Mouse (Mus musculus) neural tube, embryonic 12.5 days (tissue): ENCODE measurements at regions not wholly inside any gene's neighbourhood (a gene's known extent, or its start where the extent isn't known, plus 50 kb on each side); places are given as distances from the start of the nearest gene placed in this dataset.

Experiments
- ATAC-seq: fragments of 200-750 bp; cut with Nextera tagmentation; 2 replicates; pipeline ENCODE4 v1.8.0; 2017; ENCODE audit warnings: low read depth, mild to moderate bottlenecking, moderate TSS enrichment, moderate library complexity; ENCODE audit not compliant: low FRiP score
- H3K27ac ChIP-seq: fragments of 300-500 bp; sonication (generic); 2 replicates; pipeline ENCODE4 v1.5.1; 2016
- H3K27me3 ChIP-seq: fragments of 300-500 bp; sonication (generic); replicated peaks from 2 replicates; pipeline ENCODE4 v1.6.1; 2016; ENCODE audit warnings: mild to moderate bottlenecking
- H3K36me3 ChIP-seq: fragments of 300-500 bp; sonication (generic); 2 replicates; pipeline ENCODE4 v1.6.1; 2016; ENCODE audit warnings: mild to moderate bottlenecking
- H3K4me1 ChIP-seq: fragments of 300-500 bp; sonication (generic); 2 replicates; pipeline ENCODE4 v1.6.1; 2016
- H3K4me2 ChIP-seq: fragments of 300-500 bp; sonication (generic); replicated peaks from 2 replicates; pipeline ENCODE4 v1.6.1; 2016; ENCODE audit warnings: mild to moderate bottlenecking
- H3K4me3 ChIP-seq: fragments of 300-500 bp; sonication (generic); 2 replicates; pipeline ENCODE4 v1.5.1; 2016
- H3K9ac ChIP-seq: fragments of 300-500 bp; sonication (generic); 2 replicates; pipeline ENCODE4 v1.6.1; 2016; ENCODE audit warnings: mild to moderate bottlenecking
- H3K9me3 ChIP-seq: fragments of 300-500 bp; sonication (generic); 2 replicates; pipeline ENCODE4 v1.6.1; 2016; ENCODE audit warnings: mild to moderate bottlenecking
- WGBS: fragments of 180-500 bp; shearing (Covaris S2); methylation state at CpG from one replicate; pipeline ENCODE4 v1.1.7; 2016; 5-methylcytosine and 5-hydroxymethylcytosine counted together

DNA sequence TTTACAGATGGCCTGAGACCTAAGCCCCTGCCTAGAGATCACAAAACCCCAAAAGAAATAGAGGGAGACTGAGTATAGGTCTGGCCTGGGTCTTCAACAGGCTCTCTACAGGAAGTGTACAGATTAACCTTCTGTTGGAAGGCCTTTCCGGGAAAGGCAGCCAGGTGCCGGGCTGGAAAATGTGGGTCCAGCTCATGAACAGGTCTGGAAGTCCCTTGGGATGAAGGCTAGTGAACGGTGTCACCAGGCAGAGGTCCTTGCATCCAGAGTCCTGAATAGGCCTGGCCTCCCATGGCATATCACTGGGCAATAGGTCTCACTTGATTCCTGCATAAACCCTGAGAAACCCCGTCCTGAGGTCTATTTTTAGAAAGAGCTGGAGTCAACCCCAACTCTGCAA lies 140.1 kb downstream of the Chst1 start:
- 90% methylated on average over 4 of the region's 4 CpGs for WGBS
- no peak overlapping the region for H3K27ac ChIP-seq

DNA sequence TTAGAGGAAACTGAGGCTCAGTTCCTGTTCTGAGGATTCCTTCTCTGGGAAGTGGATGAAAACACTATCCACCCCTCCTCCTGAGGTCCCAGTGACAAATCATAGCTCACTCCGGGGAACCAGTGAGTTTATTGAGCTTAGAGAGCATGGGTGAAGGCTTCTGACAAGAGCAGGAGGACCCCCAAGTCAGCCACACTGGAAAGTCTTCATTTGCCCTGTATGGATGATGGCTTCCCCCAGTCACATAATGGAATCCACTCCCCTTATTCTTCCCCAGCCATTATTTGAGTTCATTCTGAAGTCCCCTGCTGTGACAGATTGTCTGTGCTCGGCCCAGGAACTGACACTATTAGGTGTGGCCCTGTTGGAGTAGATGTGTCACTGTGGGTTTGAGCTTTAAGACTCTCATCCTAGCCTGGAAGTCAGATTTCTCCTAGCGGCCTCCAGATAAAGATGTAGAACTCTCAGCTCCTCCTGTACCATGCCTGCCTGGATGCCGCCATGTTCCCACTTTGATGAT lies 141.3 kb downstream of the Chst1 start:
- H3K27me3 ChIP-seq: no peaks in the 10 kb centered on the region
- H3K9ac ChIP-seq: no peak overlapping the region
- no peak overlapping the region for H3K4me3 ChIP-seq
- WGBS: 66% methylated on average over 4 of the region's 4 CpGs
- H3K4me2 ChIP-seq: no peak overlapping the region
- no peaks in the 10 kb centered on the region for H3K36me3 ChIP-seq
- H3K4me1 ChIP-seq: no peaks in the 10 kb centered on the region
- no peak for ATAC-seq
- H3K9me3 ChIP-seq: no peaks in the 10 kb centered on the region
- H3K27ac ChIP-seq: no peak overlapping the region

More for the DNA sequence above, 140.1 kb downstream of the Chst1 start:
- Histone ChIP-seq H3K4me1 (no peaks in the 10 kb centered on the region), H3K36me3 (no peaks in the 10 kb centered on the region), H3K4me3 (no peak overlapping the region), H3K4me2 (no peak overlapping the region), H3K9ac (no peak overlapping the region), H3K27me3 (no peaks in the 10 kb centered on the region), H3K9me3 (no peaks in the 10 kb centered on the region)
- ATAC-seq: no peak

DNA sequence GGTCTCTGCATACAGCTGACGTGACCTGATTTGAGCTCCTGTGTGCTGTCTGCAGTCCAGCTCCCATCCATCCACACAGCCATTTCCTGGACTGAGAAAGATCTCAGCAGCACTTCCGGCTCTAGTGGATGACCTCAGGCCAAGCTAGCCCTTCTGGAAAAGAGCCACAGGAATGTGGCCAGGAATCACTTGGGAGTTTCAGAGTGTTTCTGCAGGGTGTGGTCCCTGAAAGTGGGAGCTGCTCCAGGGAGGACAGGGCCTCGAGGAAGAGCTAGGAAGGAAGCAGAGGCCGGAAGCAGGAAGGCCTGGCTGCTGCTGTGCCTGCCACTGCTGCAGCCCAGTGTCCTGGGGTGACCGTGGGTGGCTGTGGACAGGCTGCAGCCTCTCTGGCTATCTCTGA lies 142.5 kb downstream of the Chst1 start:
- Histone ChIP-seq H3K9me3 (no peaks in the 10 kb centered on the region), H3K9ac (no peak overlapping the region), H3K36me3 (no peaks in the 10 kb centered on the region), H3K4me3 (no peak overlapping the region), H3K4me2 (no peak overlapping the region), H3K27me3 (no peaks in the 10 kb centered on the region), H3K27ac (no peak overlapping the region), H3K4me1 (no peaks in the 10 kb centered on the region)
- 66% methylated on average over 5 of the region's 5 CpGs for WGBS
- ATAC-seq: no peak

DNA sequence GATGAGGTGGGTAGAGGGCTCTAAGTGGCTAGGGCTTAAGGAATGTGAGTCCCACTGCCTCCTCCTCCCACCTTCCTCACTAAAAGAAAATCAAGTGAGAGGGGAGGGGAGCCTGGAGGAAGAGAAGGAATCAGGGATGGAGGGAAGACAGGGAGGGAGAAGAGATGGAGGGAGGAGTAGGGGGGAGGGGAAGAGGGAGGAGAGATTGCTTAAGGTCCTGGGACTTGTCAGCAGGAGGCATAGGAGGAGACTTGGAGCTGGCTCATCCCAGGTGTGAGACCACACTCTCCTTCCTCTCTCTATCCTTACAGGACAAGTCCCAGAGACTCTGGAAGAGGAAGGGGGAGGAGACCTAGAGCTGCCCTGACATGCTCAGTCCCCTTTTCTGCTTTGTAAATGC lies 143.2 kb downstream of the Chst1 start:
- Histone ChIP-seq H3K4me3 (no peak overlapping the region), H3K9ac (no peak overlapping the region), H3K4me2 (no peak overlapping the region), H3K27ac (no peak overlapping the region), H3K4me1 (no peaks in the 10 kb centered on the region), H3K36me3 (no peaks in the 10 kb centered on the region), H3K9me3 (no peaks in the 10 kb centered on the region), H3K27me3 (no peaks in the 10 kb centered on the region)
- ATAC-seq: no peak

DNA sequence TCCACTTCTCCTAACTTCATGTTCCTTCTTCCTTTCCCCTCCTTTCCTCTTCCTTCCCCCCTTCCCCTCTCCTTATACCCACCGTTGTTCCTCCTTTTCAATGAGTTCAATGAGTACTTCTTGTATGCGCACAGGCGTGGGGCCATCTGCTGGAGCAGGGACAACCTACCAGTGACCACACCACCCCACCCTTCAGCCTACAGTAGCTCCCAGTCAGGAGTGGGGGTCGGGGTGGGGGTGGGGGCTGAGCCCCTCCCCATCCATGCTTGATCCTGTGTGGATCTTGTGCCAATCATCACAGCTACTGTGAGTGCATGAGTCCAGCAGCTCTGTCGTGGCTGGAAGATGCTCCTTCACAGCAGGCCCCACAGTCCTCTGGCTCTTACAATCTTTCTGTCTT lies 143.6 kb downstream of the Chst1 start:
- Histone ChIP-seq H3K4me1 (no peaks in the 10 kb centered on the region), H3K27me3 (no peaks in the 10 kb centered on the region), H3K9ac (no peak overlapping the region), H3K9me3 (no peaks in the 10 kb centered on the region), H3K27ac (no peak overlapping the region), H3K36me3 (no peaks in the 10 kb centered on the region), H3K4me3 (no peak overlapping the region), H3K4me2 (no peak overlapping the region)
- 41% methylated on average over 5 of the region's 5 CpGs for WGBS
- no peak for ATAC-seq

DNA sequence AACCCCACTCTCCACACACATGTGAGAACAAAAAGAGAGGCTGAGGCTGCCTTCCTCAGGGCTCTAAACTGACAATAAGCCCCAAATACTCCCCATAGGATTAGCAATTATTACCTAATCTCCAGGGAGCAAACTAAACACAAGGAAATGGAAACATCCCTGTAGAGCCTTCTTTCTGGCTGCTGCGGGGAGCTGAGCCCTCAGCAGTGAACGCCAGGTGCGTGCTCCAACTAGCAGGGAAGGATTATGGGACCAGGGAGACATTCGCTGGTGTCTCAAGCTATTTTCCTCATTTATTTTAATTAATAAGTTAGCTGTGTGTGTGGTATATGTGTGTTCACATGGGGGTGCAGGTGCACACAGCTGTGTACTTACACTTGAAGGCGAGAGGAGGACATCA lies 144.4 kb downstream of the Chst1 start:
- H3K4me2 ChIP-seq: no peak overlapping the region
- WGBS: 67% methylated on average over 5 of the region's 5 CpGs

DNA sequence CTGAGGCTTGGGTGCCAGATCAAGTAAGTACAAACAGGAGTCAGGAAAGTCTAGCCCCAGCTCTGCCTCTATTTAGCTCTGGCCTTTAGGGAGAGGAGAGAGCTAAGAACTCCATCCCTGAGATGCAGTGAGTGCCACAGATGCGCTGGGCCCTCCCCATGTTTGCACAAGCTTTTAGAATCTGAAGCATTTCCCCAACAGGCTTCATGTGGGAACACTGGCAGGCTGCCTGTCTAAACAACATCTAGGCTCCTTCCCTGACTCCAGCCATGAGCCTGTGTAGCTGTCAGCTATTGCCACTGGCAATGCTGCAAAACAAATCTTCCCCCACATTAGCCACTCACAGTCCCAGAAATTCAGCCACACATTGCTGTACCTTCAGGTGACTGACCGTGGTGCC lies 147.9 kb downstream of the Chst1 start:
- peaks cover 15% of the 10 kb centered on the region for H3K4me1 ChIP-seq
- no peaks in the 10 kb centered on the region for H3K36me3 ChIP-seq
- no peak overlapping the region for H3K4me3 ChIP-seq
- no peak overlapping the region for H3K27ac ChIP-seq
- no peaks in the 10 kb centered on the region for H3K27me3 ChIP-seq
- 82% methylated on average over 2 of the region's 2 CpGs for WGBS
- no peak overlapping the region for H3K9ac ChIP-seq
- no peaks in the 10 kb centered on the region for H3K9me3 ChIP-seq
- ATAC-seq: no peak
- no peak overlapping the region for H3K4me2 ChIP-seq

More for the DNA sequence above, 144.4 kb downstream of the Chst1 start:
- Histone ChIP-seq H3K9ac (no peak overlapping the region), H3K9me3 (no peaks in the 10 kb centered on the region), H3K4me3 (no peak overlapping the region), H3K36me3 (no peaks in the 10 kb centered on the region), H3K27ac (no peak overlapping the region), H3K27me3 (no peaks in the 10 kb centered on the region), H3K4me1 (no peaks in the 10 kb centered on the region)
- ATAC-seq: no peak

DNA sequence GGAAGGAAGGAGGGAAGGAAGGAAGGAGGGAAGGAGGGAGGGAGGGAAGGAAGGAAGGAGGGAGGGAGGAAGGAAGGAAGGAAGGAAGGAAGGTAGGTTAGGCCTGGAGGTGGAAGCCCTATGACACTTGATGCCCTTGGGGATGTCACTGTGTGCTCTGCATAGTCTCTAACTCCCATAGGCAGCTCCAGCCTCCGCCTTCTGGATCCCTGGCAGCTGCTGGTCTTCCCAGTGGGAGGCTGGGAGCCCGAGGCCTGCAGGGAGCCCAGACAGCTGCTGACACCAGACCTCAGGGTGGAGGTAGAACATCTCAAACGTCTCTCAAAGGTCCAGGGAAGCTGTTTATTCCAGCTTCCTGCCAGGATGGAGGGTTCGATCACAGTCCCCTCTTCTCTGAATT lies 150.6 kb downstream of the Chst1 start:
- no peak for ATAC-seq
- Histone ChIP-seq H3K36me3 (no peaks in the 10 kb centered on the region), H3K9ac (no peak overlapping the region), H3K9me3 (no peaks in the 10 kb centered on the region), H3K4me2 (no peak overlapping the region), H3K27ac (no peak overlapping the region), H3K4me1 (peaks cover 15% of the 10 kb centered on the region), H3K4me3 (no peak overlapping the region), H3K27me3 (no peaks in the 10 kb centered on the region)
- whole genome bisulfite sequencing: 53% methylated on average over 4 of the region's 4 CpGs

DNA sequence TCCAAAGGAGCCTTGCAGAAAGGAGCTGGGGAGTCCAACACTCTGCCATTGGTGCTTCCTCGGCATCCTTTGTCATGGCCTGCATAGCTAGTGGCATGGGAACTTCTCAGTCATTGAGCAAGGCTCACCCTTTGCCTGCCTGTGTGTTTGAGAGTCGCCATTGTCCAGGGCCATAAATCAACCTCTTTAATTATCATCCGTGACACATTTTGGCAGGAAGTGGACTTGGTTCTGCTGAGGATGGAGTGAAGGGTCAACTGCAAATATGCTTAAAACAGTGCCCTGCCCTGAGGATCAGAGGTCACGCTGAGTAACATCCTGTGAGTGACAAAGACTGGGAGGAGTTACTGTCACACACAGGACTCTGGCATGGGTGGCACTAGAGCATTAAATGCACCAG lies 151.2 kb downstream of the Chst1 start:
- no peak overlapping the region for H3K4me2 ChIP-seq
- H3K4me3 ChIP-seq: no peak overlapping the region
- no peaks in the 10 kb centered on the region for H3K9me3 ChIP-seq
- H3K27me3 ChIP-seq: no peaks in the 10 kb centered on the region
- H3K27ac ChIP-seq: no peak overlapping the region
- 13% methylated on average over 4 of the region's 4 CpGs for WGBS
- peaks cover 15% of the 10 kb centered on the region for H3K4me1 ChIP-seq
- H3K9ac ChIP-seq: no peak overlapping the region
- 0 out of 2 replicates have a peak, but pooled peaks have one; percentile 13 for ATAC-seq
- no peaks in the 10 kb centered on the region for H3K36me3 ChIP-seq

DNA sequence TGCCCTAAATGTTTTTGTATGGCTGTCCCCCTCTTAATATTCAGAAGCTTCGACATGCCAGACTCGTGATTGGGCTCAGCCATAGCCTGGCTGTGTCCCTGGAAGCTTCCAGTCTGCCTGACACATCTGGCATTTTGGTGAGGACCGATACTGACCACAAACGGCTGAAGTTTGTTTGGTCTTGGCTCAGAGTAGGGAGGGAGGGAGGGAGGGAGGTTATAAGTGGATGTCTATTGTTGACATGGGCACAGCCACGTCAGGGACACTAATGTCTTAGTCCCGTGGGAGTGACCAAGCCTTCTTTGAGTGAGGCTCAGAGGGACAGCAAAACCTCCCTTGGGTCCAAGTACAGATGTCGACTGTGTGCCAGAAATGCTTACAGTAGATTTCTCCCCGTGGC lies 151.7 kb downstream of the Chst1 start:
- 51% methylated on average over 8 of the region's 8 CpGs for WGBS
- H3K4me2 ChIP-seq: no peak overlapping the region
- H3K4me3 ChIP-seq: no peak overlapping the region
- H3K9me3 ChIP-seq: no peaks in the 10 kb centered on the region
- ATAC-seq: no peak
- no peak overlapping the region for H3K27ac ChIP-seq
- H3K36me3 ChIP-seq: no peaks in the 10 kb centered on the region
- H3K27me3 ChIP-seq: no peaks in the 10 kb centered on the region
- H3K9ac ChIP-seq: no peak overlapping the region
- peaks cover 15% of the 10 kb centered on the region for H3K4me1 ChIP-seq

DNA sequence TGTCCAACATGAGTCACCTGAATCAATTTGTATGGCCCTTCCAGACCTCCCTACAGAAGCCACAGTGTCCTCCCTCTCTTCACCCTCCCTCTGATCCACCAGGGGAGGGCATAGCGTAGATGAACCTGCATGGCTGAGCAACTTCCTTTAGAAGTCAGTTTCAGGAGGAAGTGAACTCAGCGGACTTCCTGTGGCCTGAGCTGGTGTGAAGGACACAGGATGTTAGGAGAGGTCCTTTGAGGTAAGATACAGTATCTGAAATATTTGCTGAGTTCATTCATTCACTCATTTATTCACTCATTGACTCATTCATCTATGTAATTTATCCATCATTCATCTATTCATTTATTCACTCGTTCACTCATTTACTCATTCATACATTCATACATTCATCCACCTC lies 152.6 kb downstream of the Chst1 start:
- Histone ChIP-seq H3K9ac (no peak overlapping the region), H3K9me3 (no peaks in the 10 kb centered on the region), H3K27ac (no peak overlapping the region), H3K36me3 (no peaks in the 10 kb centered on the region), H3K4me3 (no peak overlapping the region), H3K4me2 (no peak overlapping the region), H3K4me1 (peaks cover 15% of the 10 kb centered on the region), H3K27me3 (no peaks in the 10 kb centered on the region)
- ATAC-seq: no peak
- WGBS: 86% methylated on average over 3 of the region's 3 CpGs

DNA sequence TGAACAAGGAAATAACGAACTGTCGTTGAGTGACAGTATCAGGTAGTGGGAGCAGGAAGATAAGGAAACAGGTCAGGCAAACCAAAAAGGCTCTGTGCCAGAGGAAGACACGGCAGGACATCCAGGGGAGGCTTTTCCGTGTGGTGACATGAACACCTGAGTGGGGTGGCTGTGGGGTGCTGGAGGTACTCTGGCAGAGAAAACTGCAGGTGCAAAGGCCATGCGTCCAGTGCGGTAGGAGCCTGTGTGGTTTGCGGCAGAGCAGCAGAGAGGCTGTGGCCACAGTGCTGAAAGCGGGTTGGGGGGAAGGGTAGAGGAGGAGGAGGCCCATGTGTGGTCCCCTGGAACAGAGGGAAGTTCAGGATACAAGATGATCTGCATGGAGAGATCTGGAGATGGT lies 153.3 kb downstream of the Chst1 start:
- Histone ChIP-seq H3K4me2 (no peak overlapping the region), H3K27ac (no peak overlapping the region), H3K4me1 (peaks cover 15% of the 10 kb centered on the region), H3K9me3 (no peaks in the 10 kb centered on the region), H3K36me3 (no peaks in the 10 kb centered on the region), H3K9ac (no peak overlapping the region), H3K4me3 (no peak overlapping the region), H3K27me3 (no peaks in the 10 kb centered on the region)
- no peak for ATAC-seq
- WGBS: 90% methylated on average over 8 of the region's 8 CpGs

DNA sequence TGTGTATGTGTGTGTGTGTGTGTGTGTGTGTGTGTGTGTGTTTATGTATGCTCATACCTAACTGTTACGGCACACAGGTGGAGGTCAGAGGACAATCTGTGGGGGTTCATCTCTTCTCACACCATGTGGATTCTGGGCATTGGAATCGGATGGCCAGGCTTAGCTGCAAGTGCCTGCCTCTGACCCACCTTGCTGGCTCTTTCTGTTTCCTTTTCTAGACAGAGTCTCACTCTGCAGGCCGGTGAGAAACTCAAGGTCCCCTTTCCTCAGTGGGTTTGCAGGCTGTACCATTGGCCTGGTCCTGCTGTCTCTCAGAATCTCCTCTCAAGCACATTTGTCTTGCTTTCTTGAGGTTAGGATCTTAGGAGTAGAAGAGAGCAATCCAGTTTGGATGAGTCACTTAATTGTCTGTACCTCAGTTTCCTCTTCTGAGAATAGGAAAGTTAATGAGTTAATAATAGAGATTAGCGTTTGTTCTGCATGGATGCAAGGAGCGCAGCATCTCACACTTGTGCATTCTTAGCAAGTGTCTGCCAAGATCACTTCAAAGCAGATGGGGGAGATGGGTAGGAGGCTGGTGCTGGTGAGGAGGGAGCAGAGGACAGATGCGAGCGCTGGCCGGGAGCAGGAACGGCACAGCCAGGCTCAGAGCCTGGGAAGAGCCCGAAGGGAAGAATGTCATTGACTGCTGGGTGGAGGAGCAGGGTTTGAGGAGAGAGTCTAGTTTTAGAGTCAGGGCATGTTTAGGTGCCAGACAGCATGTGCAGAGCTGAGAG lies 155.2 kb downstream of the Chst1 start:
- 70% methylated on average over 10 of the region's 10 CpGs for WGBS
- Histone ChIP-seq H3K9me3 (no peaks in the 10 kb centered on the region), H3K4me2 (no peak overlapping the region), H3K4me3 (no peak overlapping the region), H3K4me1 (peaks cover 15% of the 10 kb centered on the region), H3K27me3 (no peaks in the 10 kb centered on the region), H3K36me3 (no peaks in the 10 kb centered on the region), H3K27ac (no peak overlapping the region), H3K9ac (no peak overlapping the region)
- ATAC-seq: no peak
